Mouse (Mus musculus) liver, postnatal 0 days (tissue): ENCODE results near the gene Gmds. TPM values are rescaled to one million over a fixed set of nuclear protein-coding genes. Genes with fewer than 3 reads are reported as not detected.

Source experiments
- ATAC-seq: fragments of 200-750 bp; cut with Nextera tagmentation; 2 replicates; pipeline ENCODE4 v1.8.0; 2017; ENCODE audit warnings: mild to moderate bottlenecking, moderate library complexity
- DNase-seq: peaks from one replicate; pipeline ENCODE4 v3.0.0-alpha.2; 2016
- H3K27ac ChIP-seq: fragments of 300-500 bp; sonication (generic); 2 replicates; pipeline ENCODE4 v1.5.1; 2014; ENCODE audit warnings: antibody characterized with exemption, moderate library complexity, mild to moderate bottlenecking, low read depth
- H3K27me3 ChIP-seq: fragments of 300-500 bp; sonication (generic); 2 replicates; pipeline ENCODE4 v1.6.1; 2014; ENCODE audit warnings: low read length, control low read depth, mixed read lengths; ENCODE audit not compliant: insufficient read depth
- H3K36me3 ChIP-seq: fragments of 300-500 bp; sonication (generic); replicated peaks from 2 replicates; pipeline ENCODE4 v1.6.1; 2014; ENCODE audit warnings: mild to moderate bottlenecking, control low read depth, low read length, moderate library complexity, mixed read lengths; ENCODE audit not compliant: insufficient read depth
- H3K4me1 ChIP-seq: fragments of 300-500 bp; sonication (generic); 2 replicates; pipeline ENCODE4 v1.6.1; 2014; ENCODE audit warnings: antibody characterized with exemption, mild to moderate bottlenecking, control low read depth; ENCODE audit not compliant: insufficient read depth
- H3K4me2 ChIP-seq: fragments of 300-500 bp; sonication (generic); 2 replicates; pipeline ENCODE4 v1.6.1; 2014; ENCODE audit warnings: low read depth, mild to moderate bottlenecking, low read length, moderate library complexity, mixed read lengths
- H3K4me3 ChIP-seq: fragments of 300-500 bp; sonication (generic); 2 replicates; pipeline ENCODE4 v1.5.1; 2014; ENCODE audit warnings: low read depth, low read length
- H3K9ac ChIP-seq: fragments of 300-500 bp; sonication (generic); replicated peaks from 2 replicates; pipeline ENCODE4 v1.6.1; 2014; ENCODE audit warnings: mild to moderate bottlenecking, moderate library complexity
- H3K9me3 ChIP-seq: fragments of 300-500 bp; sonication (generic); 2 replicates; pipeline ENCODE4 v1.6.1; 2016; ENCODE audit warnings: mild to moderate bottlenecking, control low read depth, low read length, mixed read lengths
- CTCF ChIP-seq: sonication (generic); IDR thresholded peaks from 2 replicates; pipeline ENCODE4 v1.5.1; 2016; ENCODE audit warnings: antibody characterized with exemption, low read depth
- EP300 ChIP-seq: IDR thresholded peaks from 2 replicates; pipeline ENCODE4 v1.6.1; 2016; ENCODE audit warnings: antibody characterized with exemption, low read depth, mild to moderate bottlenecking
- WGBS: fragments of 180-500 bp; shearing (Covaris S2); extraction: QIAGEN DNeasy Blood & Tissue Kit; methylation state at CpG from one replicate; pipeline ENCODE4 v1.1.7; 2014; ENCODE audit not compliant: insufficient replicate concordance; 5-methylcytosine and 5-hydroxymethylcytosine counted together
- polyA plus RNA-seq: library from polyadenylated mRNA; unstranded; fragments of >200 nt; fragmentation: Nextera tagmentation; extraction: Ambion mirVana; gene quantifications from 2 replicates; pipeline ENCODE4 v1.2.1, GENCODE M21; 2015

Gmds gene
- polyA plus RNA-seq, 1 experiment from 2014 or later, result 4.9 TPM

- TF ChIP-seq CTCF (peak; percentile 93), EP300 (no peak)
- H3K27me3 ChIP-seq, result peaks cover 75% of the 10 kb centered on the region
- no peak overlapping the region for H3K9ac ChIP-seq
- peak; percentile 56; the same call in 1 of the 2 replicates for ATAC-seq
- WGBS, result 3% methylated on average over 41 of the region's 43 CpGs
- DNase-seq, result peak; percentile 86
- H3K4me1 ChIP-seq, result 0 out of 2 replicates have a peak, but pooled peaks cover 5% of the 10 kb centered on the region
- H3K4me2 ChIP-seq, result peak overlapping the region; percentile 57
- peak overlapping the region; percentile 34 for H3K4me3 ChIP-seq
- no peak overlapping the region for H3K27ac ChIP-seq
- no peaks in the 10 kb centered on the region for H3K9me3 ChIP-seq
- no peaks in the 10 kb centered on the region for H3K36me3 ChIP-seq
Observed at GRCm38 (mm10) chr13:31800581-31801576, 537.7 kb downstream of the Gmds start.

DNA sequence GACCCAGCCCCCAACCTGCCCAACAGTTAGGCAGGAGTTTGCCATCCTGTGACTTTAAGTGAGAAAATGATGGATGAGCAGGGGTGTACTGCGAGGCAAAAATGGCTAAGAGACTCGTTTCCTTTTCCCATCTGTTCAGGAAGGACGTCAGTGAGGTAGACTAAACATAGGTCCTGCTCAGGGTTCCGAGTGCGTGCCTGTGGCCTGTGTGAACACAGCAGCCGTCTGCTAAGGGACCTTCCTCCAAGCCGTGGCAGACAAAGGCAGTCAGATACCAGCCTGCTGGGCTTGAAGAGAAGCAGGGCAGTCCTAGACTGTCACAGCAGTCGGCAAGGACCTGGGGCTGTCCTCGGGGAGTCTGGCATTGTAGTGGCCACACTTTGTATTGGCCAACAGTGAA, 540.5 kb downstream of the Gmds start:
- H3K27me3 ChIP-seq, result peaks cover 57% of the 10 kb centered on the region
- no peaks in the 10 kb centered on the region for H3K36me3 ChIP-seq
- no peak overlapping the region for H3K9ac ChIP-seq
- no peak for ATAC-seq
- 0 out of 2 replicates have a peak, but pooled peaks cover 5% of the 10 kb centered on the region for H3K4me1 ChIP-seq
- H3K27ac ChIP-seq, result no peak overlapping the region
- TF ChIP-seq CTCF, result no peak
- no peak for TF ChIP-seq EP300
- WGBS, result 16% methylated on average over 9 of the region's 9 CpGs
- H3K9me3 ChIP-seq, result no peaks in the 10 kb centered on the region
- no peak overlapping the region for H3K4me2 ChIP-seq
- H3K4me3 ChIP-seq, result no peak overlapping the region
- DNase-seq, result no peak

GRCm38 (mm10) chr13:31797346-31797745, 541.2 kb downstream of the Gmds start:
- Histone ChIP-seq H3K27ac (no peak overlapping the region), H3K36me3 (no peaks in the 10 kb centered on the region), H3K4me3 (no peak overlapping the region), H3K27me3 (peaks cover 50% of the 10 kb centered on the region), H3K9ac (no peak overlapping the region), H3K4me2 (no peak overlapping the region), H3K4me1 (0 out of 2 replicates have a peak, but pooled peaks cover 5% of the 10 kb centered on the region), H3K9me3 (no peaks in the 10 kb centered on the region)
- TF ChIP-seq EP300 (no peak), CTCF (no peak)
- WGBS, result 70% methylated on average over 10 of the region's 10 CpGs
- DNase-seq (no peak), ATAC-seq (no peak)

- H3K4me1 ChIP-seq, result no peaks in the 10 kb centered on the region
- TF ChIP-seq EP300 (no peak), CTCF (no peak)
- no peak overlapping the region for H3K27ac ChIP-seq
- H3K4me2 ChIP-seq, result 0 out of 2 replicates have a peak overlapping the region, but pooled peaks have one; percentile 35
- 34% methylated on average over 5 of the region's 5 CpGs for WGBS
- peaks cover 16% of the 10 kb centered on the region for H3K27me3 ChIP-seq
- H3K9me3 ChIP-seq, result no peaks in the 10 kb centered on the region
- no peak overlapping the region for H3K4me3 ChIP-seq
- DNase-seq (no peak), ATAC-seq (no peak)
- no peak overlapping the region for H3K9ac ChIP-seq
- H3K36me3 ChIP-seq, result no peaks in the 10 kb centered on the region
Observed at GRCm38 (mm10) chr13:31793163-31793562, 545.4 kb downstream of the Gmds start.

DNA sequence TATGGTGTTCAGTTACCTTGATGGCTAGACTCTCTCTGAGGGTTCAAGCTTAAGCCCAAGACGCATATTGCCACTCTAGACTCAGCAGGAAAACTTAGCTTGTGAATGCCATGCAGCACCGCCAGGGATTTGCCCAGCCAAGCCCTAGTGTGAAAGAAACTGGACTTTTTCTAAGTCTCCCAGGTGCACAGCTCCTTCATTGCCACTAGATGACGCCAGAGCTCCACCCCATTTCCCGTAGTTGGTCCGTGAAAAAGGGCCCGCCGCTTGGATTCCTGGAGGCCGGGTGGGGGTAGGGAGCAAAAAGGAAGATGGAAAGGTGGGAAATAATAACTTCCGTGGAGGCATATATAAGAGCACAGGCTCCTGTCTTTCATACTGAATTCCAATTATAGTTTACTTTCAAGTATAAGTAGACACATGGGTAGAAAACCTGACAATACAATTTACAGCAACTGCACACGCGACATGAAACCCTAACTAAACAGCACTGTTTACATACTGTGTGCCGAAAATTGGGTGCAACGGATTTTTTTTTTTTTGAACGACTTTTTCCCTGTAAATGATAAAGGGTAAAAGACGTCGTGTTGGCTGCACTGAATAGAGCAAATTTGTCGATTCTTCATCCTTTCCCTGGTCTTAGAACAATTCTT, 545.9 kb downstream of the Gmds start:
- Histone ChIP-seq H3K9me3 (no peaks in the 10 kb centered on the region), H3K27me3 (0 out of 2 replicates have a peak, but pooled peaks cover 12% of the 10 kb centered on the region), H3K36me3 (no peaks in the 10 kb centered on the region), H3K4me1 (no peaks in the 10 kb centered on the region), H3K9ac (no peak overlapping the region), H3K4me3 (no peak overlapping the region), H3K27ac (no peak overlapping the region), H3K4me2 (peak overlapping the region; percentile 35)
- ATAC-seq (no peak), DNase-seq (peak; percentile 62)
- WGBS, result 13% methylated on average over 17 of the region's 17 CpGs
- TF ChIP-seq CTCF (peak; percentile 94), EP300 (no peak)

DNA sequence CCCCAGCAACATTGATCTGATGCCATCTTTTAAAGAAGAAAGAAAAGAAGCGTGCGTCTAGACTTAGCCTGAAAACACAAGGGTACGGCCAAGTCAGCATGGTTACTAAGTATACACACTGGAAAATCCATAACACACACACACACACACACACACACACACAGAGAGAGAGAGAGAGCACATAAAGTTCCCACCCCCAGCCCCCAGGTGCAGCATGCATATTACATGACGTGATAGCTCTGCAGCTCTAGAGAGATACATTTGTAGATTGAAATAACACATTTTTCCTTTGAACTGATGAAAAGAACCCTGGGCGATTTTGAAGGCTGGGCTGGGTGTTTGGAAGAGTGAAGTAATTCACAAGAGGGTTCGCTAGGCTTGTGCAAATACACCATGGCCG, 553.8 kb downstream of the Gmds start:
- Histone ChIP-seq H3K4me2 (no peak overlapping the region), H3K4me1 (0 out of 2 replicates have a peak, but pooled peaks cover under 1% of the 10 kb centered on the region), H3K4me3 (no peak overlapping the region), H3K36me3 (no peaks in the 10 kb centered on the region), H3K9ac (no peak overlapping the region), H3K9me3 (no peaks in the 10 kb centered on the region), H3K27me3 (no peaks in the 10 kb centered on the region), H3K27ac (no peak overlapping the region)
- TF ChIP-seq CTCF (no peak), EP300 (no peak)
- no peak for DNase-seq
- WGBS, result 75% methylated on average over 7 of the region's 7 CpGs
- no peak for ATAC-seq
